24 mouse cellular contexts compared by ENCODE assay signal in the genomic region with DNA sequence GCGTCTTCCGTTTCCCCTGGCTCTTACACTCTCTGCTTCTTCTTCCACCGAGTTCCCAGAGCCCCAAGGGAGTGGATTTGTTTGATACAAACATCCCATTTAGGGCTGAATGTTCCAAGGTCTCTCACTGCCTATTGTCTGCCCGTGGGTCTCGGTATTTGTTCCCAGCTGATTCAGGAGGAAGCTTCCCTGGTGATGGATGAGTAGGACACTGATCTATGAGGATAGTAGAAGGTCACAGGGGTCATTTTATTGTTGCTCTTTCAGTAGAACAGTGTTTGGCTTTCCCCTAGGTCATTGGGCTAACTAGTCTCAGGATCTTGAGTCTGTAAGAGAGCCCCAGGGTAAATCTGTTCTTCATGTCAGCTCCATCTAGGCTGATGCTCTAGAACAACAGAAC.
A peak's percentile ranks its signal among the peaks of the same experiment; 100 is the strongest.
DNase-seq lines count a peak whose midpoint lies in the region; ATAC-seq lines count a peak whose summit lies in the region.
"Had no signal": no experiment of that assay in that cellular context is flagged by ENCODE, and none has a peak within 500 bp of the region (broad histone marks: within the 10 kb centered on the region; RNA-seq: fewer than 3 reads in every experiment).

No protein-coding gene starts in this region.

- no peak overlapping the region for H3K4me3 ChIP-seq in heart, embryonic 12.5 days
- no peak overlapping the region for H3K4me3 ChIP-seq in forebrain, embryonic 11.5 days (ENCODE audit: low read depth, low read length)

- peaks cover 4% of the 10 kb centered on the region; the same call in 1 of the 2 replicates for H3K4me1 ChIP-seq in heart, embryonic 12.5 days (replicated peaks)
- H3K4me1 ChIP-seq in forebrain, embryonic 11.5 days (replicated peaks; ENCODE audit: control insufficient read depth, insufficient read depth, low read length): 0 out of 2 replicates have a peak, but pooled peaks cover 1% of the 10 kb centered on the region

- intact Hi-C loops in gastrocnemius, postnatal 36 days (cut with DNase I): loop anchor here (10.0 kb wide), 1 partner anchor 291 kb away; no protein-coding TSS in a partner anchor

- no peak overlapping the region for H3K27ac ChIP-seq in heart, embryonic 12.5 days (ENCODE audit: poor library complexity, severe bottlenecking)
- no peak overlapping the region for H3K27ac ChIP-seq in forebrain, embryonic 11.5 days (ENCODE audit: low read depth, low read length)

- H3K9ac ChIP-seq in heart, embryonic 12.5 days: no peak overlapping the region
- no peak overlapping the region for H3K9ac ChIP-seq in forebrain, embryonic 11.5 days (ENCODE audit: low read length)

- no peak for ATAC-seq in heart, embryonic 12.5 days (ENCODE audit: insufficient number of reproducible peaks, low FRiP score)
- no peak for ATAC-seq in forebrain, embryonic 11.5 days (replicated peaks; ENCODE audit: low FRiP score)
- ATAC-seq: activated CD4-positive, CD25-positive, alpha-beta regulatory T cell, adult 4 months; CD4-positive, CD25-positive, alpha-beta regulatory T cell, adult 4 months; Patski had no signal

- no peaks in the 10 kb centered on the region for H3K36me3 ChIP-seq in heart, embryonic 12.5 days
- no peaks in the 10 kb centered on the region for H3K36me3 ChIP-seq in forebrain, embryonic 11.5 days (ENCODE audit: control insufficient read depth, insufficient read depth, low read length)
- H3K36me3 ChIP-seq: G1E had no signal

- H3K27me3 ChIP-seq in heart, embryonic 12.5 days (replicated peaks): peaks cover 15% of the 10 kb centered on the region; the same call in 1 of the 2 replicates
- no peaks in the 10 kb centered on the region for H3K27me3 ChIP-seq in forebrain, embryonic 11.5 days (ENCODE audit: control insufficient read depth, insufficient read depth, low read length)

- DNase-seq in heart, adult 11 months: peak; percentile 81
- peak; percentile 42 for DNase-seq in ES-CJ7 (ENCODE audit: low read depth, low spot score)
- peak; percentile 79 for DNase-seq in R1 (ENCODE audit: low read depth, low spot score)
- peak; percentile 73 for DNase-seq in ZHBTc4 (ENCODE audit: low read depth, low spot score)
- no peak for DNase-seq in forebrain, embryonic 11.5 days (ENCODE audit: low spot score)
- DNase-seq in gastrocnemius, postnatal 36 days: no peak
- DNase-seq in urinary bladder, postnatal 14 days (ENCODE audit: low spot score): no peak
- DNase-seq: adrenal gland, adult 2 months; adrenal gland, adult 8-10 months; adrenal gland, postnatal 10 days; adrenal gland, postnatal 14 days; adrenal gland, postnatal 25 days; adrenal gland, postnatal 36 days; B cell, adult 2 months; cerebellum, adult 11 months; cerebellum, adult 11-12 months; cerebellum, adult 18-20 months; cerebellum, adult 2 months; cerebellum, adult 8-10 months had no signal

- H3K9me3 ChIP-seq in heart, embryonic 12.5 days (replicated peaks): 0 out of 2 replicates have a peak, but pooled peaks cover 4% of the 10 kb centered on the region
- H3K9me3 ChIP-seq in forebrain, embryonic 11.5 days (ENCODE audit: control insufficient read depth, low read length): no peaks in the 10 kb centered on the region
- H3K9me3 ChIP-seq: G1E had no signal

- H3K4me2 ChIP-seq in heart, embryonic 12.5 days: no peak overlapping the region
- H3K4me2 ChIP-seq in forebrain, embryonic 11.5 days (ENCODE audit: low read depth, low read length, severe bottlenecking): no peak overlapping the region

- WGBS in heart, embryonic 12.5 days: 58% methylated on average over 5 of the region's 5 CpGs
- WGBS in forebrain, embryonic 11.5 days: 68% methylated on average over 5 of the region's 5 CpGs

Comparison
In these comparisons a context has a peak if more than half of its experiments do, and no peak if none do; other contexts are left out.
1. DNase-seq: peak in heart, adult 11 months (single experiment), ES-CJ7 (single experiment), R1 (single experiment) and ZHBTc4 (single experiment); none in forebrain, embryonic 11.5 days (single experiment), gastrocnemius, postnatal 36 days (0 of 2) and urinary bladder, postnatal 14 days (single experiment).